ENCODE assay signal across 20 mouse cellular contexts in genomic region chr9:15101531-15102161, GRCm38 (mm10). TPM values are rescaled to one million over a fixed set of nuclear protein-coding genes. Genes with fewer than 3 reads are reported as not detected.
"Had no signal": no experiment of that assay in that cellular context is flagged by ENCODE, and none has a peak within 500 bp of the region (broad histone marks: within the 10 kb centered on the region; RNA-seq: fewer than 3 reads in every experiment).

No protein-coding gene starts in this region.

- H3K9ac ChIP-seq: limb, embryonic 12.5 days; midbrain, embryonic 15.5 days; neural tube, embryonic 13.5 days had no signal

- ATAC-seq: midbrain, embryonic 15.5 days had no signal

- H3K27me3 ChIP-seq: limb, embryonic 12.5 days; midbrain, embryonic 15.5 days; neural tube, embryonic 13.5 days had no signal

- DNase-seq: kidney, adult 18-20 months; kidney, postnatal 10 days; kidney, postnatal 4 days; lung, postnatal 36 days; right cerebral cortex, postnatal 14 days; thymus, postnatal 36 days had no signal

- H3K4me3 ChIP-seq: layer of hippocampus, adult 2 months; limb, embryonic 12.5 days; midbrain, embryonic 10.5 days; midbrain, embryonic 15.5 days; neural tube, embryonic 13.5 days had no signal

- H3K27ac ChIP-seq: layer of hippocampus, adult 2 months; limb, embryonic 12.5 days; midbrain, embryonic 10.5 days; midbrain, embryonic 15.5 days; neural tube, embryonic 13.5 days had no signal

- H3K4me1 ChIP-seq: limb, embryonic 12.5 days; midbrain, embryonic 10.5 days; midbrain, embryonic 15.5 days; neural tube, embryonic 13.5 days had no signal

- H3K9me3 ChIP-seq: limb, embryonic 12.5 days; midbrain, embryonic 10.5 days; midbrain, embryonic 15.5 days; neural tube, embryonic 13.5 days had no signal

- H3K4me2 ChIP-seq: limb, embryonic 12.5 days; liver, embryonic 11.5 days; midbrain, embryonic 15.5 days; neural tube, embryonic 13.5 days had no signal

- H3K36me3 ChIP-seq: limb, embryonic 12.5 days; midbrain, embryonic 10.5 days; midbrain, embryonic 15.5 days; neural tube, embryonic 13.5 days had no signal

RNA-seq across cellular contexts. Expression of gene Hephl1, which starts 10.3 kb away (rescaled TPM):
- total RNA-seq: layer of hippocampus, adult 2 months; layer of hippocampus, postnatal 10 days; left cerebral cortex, postnatal 36 days; megakaryocyte progenitor cell, adult 5-6 weeks; monocyte, adult 5-6 weeks had no signal
- polyA plus RNA-seq: kidney, embryonic 14.5 days; limb, embryonic 12.5 days; liver, embryonic 11.5 days; liver, embryonic 16.5 days; lung, embryonic 16.5 days; midbrain, embryonic 10.5 days; midbrain, embryonic 15.5 days; neural tube, embryonic 13.5 days; thymus, postnatal 0 days had no signal
